Mouse (Mus musculus): ENCODE measurements around the gene Sbpl. TPM values are rescaled to one million over a fixed set of nuclear protein-coding genes. Genes with fewer than 3 reads are reported as not detected.
"Not testable (repeated sequence)": the region's sequence is repeated elsewhere in the genome, so short reads cannot be mapped to it uniquely, and the experiment has no call there.

Sbpl gene
- total RNA-seq, 2 experiments from 2014 or later = not detected

GRCm38 (mm10) chr17:23941372-23941771 is 13.7 kb downstream of the Sbpl start, which contains the start of gene Sbp:
Gene Sbp (plus strand): TSS chr17:23941672.
- TF ChIP-seq CTCF (conservative IDR thresholded peaks at IDR 0.05) = no peak
- no peak for DNase-seq (ENCODE audit: low spot score in 2 of 2)
- H3K27ac ChIP-seq = no peak within 1 kb of the TSS
- no peak within 1 kb of the TSS for H3K4me3 ChIP-seq

- Histone ChIP-seq H3K27ac (no peak overlapping the region), H3K4me3 (no peak overlapping the region)
- DNase-seq (ENCODE audit: low spot score in 2 of 2) = no peak
- no peak for TF ChIP-seq CTCF (conservative IDR thresholded peaks at IDR 0.05)
These were observed 23.9 kb downstream of the Sbpl start for GRCm38 (mm10) chr17:23931157-23931556.

GRCm38 (mm10) chr17:23925090-23925493 is 30.0 kb downstream of the Sbpl start:
- peak; percentile 40 to 42 for DNase-seq (ENCODE audit: low spot score in 2 of 2)
- Histone ChIP-seq H3K27ac (peak overlapping the region; percentile 90), H3K4me3 (peak overlapping the region; percentile 71)
- TF ChIP-seq CTCF (conservative IDR thresholded peaks at IDR 0.05) = no peak

GRCm38 (mm10) chr17:23924531-23925007 is 30.5 kb downstream of the Sbpl start:
- TF ChIP-seq CTCF (conservative IDR thresholded peaks at IDR 0.05) = peak; percentile 55
- Histone ChIP-seq H3K4me3 (peak overlapping the region; percentile 71), H3K27ac (peak overlapping the region; percentile 90)
- peak; percentile 84 to 91 for DNase-seq (ENCODE audit: low spot score in 2 of 2)

GRCm38 (mm10) chr17:23917158-23917557 is 37.9 kb downstream of the Sbpl start, which contains the start of gene Dcpp3:
Gene Dcpp3 (plus strand): TSS chr17:23917458.
- not testable (repeated sequence) for DNase-seq (ENCODE audit: low spot score in 2 of 2); H3K4me3 ChIP-seq

More at GRCm38 (mm10) chr17:23917158-23917557, 37.9 kb downstream of the Sbpl start, which contains the start of gene Dcpp3:
- H3K27ac ChIP-seq = not testable (repeated sequence)

Other genes with a start within 250 kb of the Sbpl start
- under 1 TPM; 0.25 to 0.64 TPM for gene 1520401A03Rik, start 232.5 kb downstream of the Sbpl start, total RNA-seq (2021)
- gene Pkmyt1, start 228.9 kb downstream of the Sbpl start, total RNA-seq (2021) = 1 to 10 TPM; 3.4 to 3.5 TPM
- 10 to 100 TPM; 46.2 to 48.3 TPM for gene Paqr4, start 214.4 kb downstream of the Sbpl start, total RNA-seq (2021)
- gene Kremen2, start 209.4 kb downstream of the Sbpl start, total RNA-seq (2021) = under 1 TPM; 0.23 to 0.32 TPM
- 100 to 1,000 TPM; 310 to 345 TPM for gene Flywch1, start 183.7 kb downstream of the Sbpl start, total RNA-seq (2021)
- 10 to 100 TPM; 10.6 to 12.3 TPM for gene Flywch2, start 169.2 kb downstream of the Sbpl start, total RNA-seq (2021)
- 100 to 1,000 TPM; 613 to 663 TPM for gene Srrm2, start 164.7 kb downstream of the Sbpl start, total RNA-seq (2021)
- gene Elob, start 126.1 kb downstream of the Sbpl start, total RNA-seq (2021) = 100 to 1,000 TPM; 332 to 341 TPM
- gene Prss33, start 119.2 kb downstream of the Sbpl start, total RNA-seq (2021) = not detected
- gene Prss32, start 111.4 kb downstream of the Sbpl start, total RNA-seq (2021) = not detected
- gene Prss41, start 111.1 kb downstream of the Sbpl start, total RNA-seq (2021) = 1 to 10 TPM; 1.9 to 2.2 TPM
- gene Prss21, start 87.2 kb downstream of the Sbpl start, total RNA-seq (2021) = not detected
- gene Dcpp1, start 74.4 kb downstream of the Sbpl start, total RNA-seq (2021) = not detected
- gene Dcpp2, start 74.4 kb downstream of the Sbpl start, total RNA-seq (2021) = not detected
- not detected for gene Dcpp3, start 37.8 kb downstream of the Sbpl start, total RNA-seq (2021)
- gene Sbp, start 13.6 kb downstream of the Sbpl start, total RNA-seq (2021) = not detected
- gene Prss30, start 25.3 kb upstream of the Sbpl start, total RNA-seq (2021) = under 1 TPM in 1 of 2 experiments, not detected in 1; 0.32 TPM
- not detected for gene Prss22, start 42.8 kb upstream of the Sbpl start, total RNA-seq (2021)
- not detected for gene Prss27, start 82.9 kb upstream of the Sbpl start, total RNA-seq (2021)
- 10 to 100 TPM; 26.6 to 28.8 TPM for gene Kctd5, start 118.2 kb upstream of the Sbpl start, total RNA-seq (2021)
- gene Pdpk1, start 195.7 kb upstream of the Sbpl start, total RNA-seq (2021) = 100 to 1,000 TPM in 1 of 2 experiments, 10 to 100 TPM in 1; 97.3 to 109 TPM
- 10 to 100 TPM; 43.1 to 45.3 TPM for gene Amdhd2, start 208.5 kb upstream of the Sbpl start, total RNA-seq (2021)
- 1,000 to 10,000 TPM; 1,075 to 1,153 TPM for gene Atp6v0c, start 214.4 kb upstream of the Sbpl start, total RNA-seq (2021)

Data from layer of hippocampus, adult 2 months (tissue).